Mouse (Mus musculus): ENCODE data around the gene Gm15023.
"Not testable (repeated sequence)": the region's sequence is repeated elsewhere in the genome, so short reads cannot be mapped to it uniquely, and the experiment has no call there.

Gm15023 gene

GRCm38 (mm10) chrX:135177532-135177931, at the start of gene Gm15023:
Gene Gm15023 (minus strand): TSS chrX:135177632.
- in situ Hi-C loops (cut with MboI; ENCODE audit: unreplicated experiment in 2 of 2) = not testable (repeated sequence)

- in situ Hi-C loops (cut with MboI; ENCODE audit: unreplicated experiment in 2 of 2) = no loop called here
These were observed 33.2 kb upstream of the Gm15023 start, which contains the start of gene Tceal6 for GRCm38 (mm10) chrX:135210436-135211221. Gene Tceal6 (minus strand): TSS chrX:135210687.

GRCm38 (mm10) chrX:135209773-135210435, 32.5 kb upstream of the Gm15023 start:
- in situ Hi-C loops (cut with MboI; ENCODE audit: unreplicated experiment in 2 of 2) = not testable (repeated sequence)

- in situ Hi-C loops (cut with MboI; ENCODE audit: unreplicated experiment in 2 of 2) = not testable (repeated sequence)
These were observed 12.5 kb upstream of the Gm15023 start for GRCm38 (mm10) chrX:135189924-135190323.

- in situ Hi-C loops (cut with MboI; ENCODE audit: unreplicated experiment in 2 of 2) = not testable (repeated sequence)
These were observed 11.2 kb upstream of the Gm15023 start for GRCm38 (mm10) chrX:135188661-135189060.

Data from v-Abl transformed pro-B cells (cell line).